Mouse (Mus musculus) heart, embryonic 14.5 days (tissue): ENCODE results near the gene Gpr68. TPM values are rescaled to one million over a fixed set of nuclear protein-coding genes. Genes with fewer than 3 reads are reported as not detected.

Experiments used
- ATAC-seq: fragments of 200-750 bp; cut with Nextera tagmentation; 2 replicates; pipeline ENCODE4 v1.8.0; 2017; ENCODE audit warnings: low read depth, moderate TSS enrichment; ENCODE audit not compliant: insufficient number of reproducible peaks, insufficient read depth, low FRiP score
- H3K27ac ChIP-seq, 2 experiments: fragments of 200-500 bp in 1 of 2; fragments of 300-500 bp in 1 of 2; sonication (generic) in 1 of 2; replicated peaks in 1 of 2; 2 replicates each; pipeline ENCODE4 v1.5.1; 2012 to 2014; ENCODE audit warnings: low read depth in 2 of 2, low read length in 2 of 2, control low read depth in 1 of 2, mild to moderate bottlenecking in 1 of 2, mixed read lengths in 1 of 2; ENCODE audit not compliant: control insufficient read depth in 1 of 2, insufficient read depth in 1 of 2
- H3K27me3 ChIP-seq: fragments of 300-500 bp; sonication (generic); 2 replicates; pipeline ENCODE4 v1.6.1; 2014; ENCODE audit warnings: mild to moderate bottlenecking, low read length, control low read depth; ENCODE audit not compliant: control insufficient read depth, insufficient read depth
- H3K36me3 ChIP-seq: fragments of 300-500 bp; sonication (generic); 2 replicates; pipeline ENCODE4 v1.6.1; 2014; ENCODE audit warnings: mild to moderate bottlenecking, control low read depth, low read length, mixed read lengths; ENCODE audit not compliant: control insufficient read depth, insufficient read depth
- H3K4me1 ChIP-seq, 2 experiments: fragments of 200-500 bp in 1 of 2; fragments of 300-500 bp in 1 of 2; sonication (generic) in 1 of 2; 2 replicates each; pipeline ENCODE4 v1.6.1; 2012 to 2014; ENCODE audit warnings: low read length in 2 of 2, control low read depth in 1 of 2, mixed read lengths in 1 of 2; ENCODE audit not compliant: control insufficient read depth in 2 of 2, insufficient read depth in 2 of 2
- H3K4me2 ChIP-seq: fragments of 300-500 bp; sonication (generic); 2 replicates; pipeline ENCODE4 v1.6.1; 2014; ENCODE audit warnings: mild to moderate bottlenecking, low read length
- H3K4me3 ChIP-seq, 2 experiments: fragments of 200-500 bp in 1 of 2; fragments of 300-500 bp in 1 of 2; sonication (generic) in 1 of 2; 2 replicates each; pipeline ENCODE4 v1.5.1; 2012 to 2014; ENCODE audit warnings: low read length in 2 of 2, mild to moderate bottlenecking in 2 of 2, control low read depth in 1 of 2, low read depth in 1 of 2, moderate library complexity in 1 of 2; ENCODE audit not compliant: control insufficient read depth in 1 of 2, insufficient read depth in 1 of 2
- H3K9ac ChIP-seq: fragments of 300-500 bp; sonication (generic); 2 replicates; pipeline ENCODE4 v1.6.1; 2014; ENCODE audit warnings: mild to moderate bottlenecking, low read length
- H3K9me3 ChIP-seq: fragments of 300-500 bp; sonication (generic); 2 replicates; pipeline ENCODE4 v1.6.1; 2016; ENCODE audit warnings: low read length, control low read depth; ENCODE audit not compliant: control insufficient read depth
- WGBS: fragments of 180-500 bp; shearing (Covaris S2); extraction: QIAGEN DNeasy Blood & Tissue Kit; methylation state at CpG from one replicate; pipeline ENCODE4 v1.1.7; 2014; 5-methylcytosine and 5-hydroxymethylcytosine counted together
- polyA plus RNA-seq: library from polyadenylated mRNA; unstranded; fragments of >200 nt; fragmentation: Nextera tagmentation; extraction: Ambion mirVana; gene quantifications from 2 replicates; pipeline ENCODE4 v1.2.1, GENCODE M21; 2014

Gene Gpr68
- polyA plus RNA-seq, 1 experiment from 2014 or later: 4.6 TPM

- no peak overlapping the region for H3K27ac ChIP-seq
- H3K9ac ChIP-seq: no peak overlapping the region
- peaks cover 51% of the 10 kb centered on the region for H3K27me3 ChIP-seq
- 61% methylated on average over 6 of the region's 6 CpGs for WGBS
- no peak for ATAC-seq
- H3K4me3 ChIP-seq: no peak overlapping the region
- no peaks in the 10 kb centered on the region for H3K9me3 ChIP-seq
- H3K4me2 ChIP-seq: no peak overlapping the region
- peaks cover 0 to 2% of the 10 kb centered on the region in 2 experiments; a peak in 1 of 4 replicates for H3K4me1 ChIP-seq
- H3K36me3 ChIP-seq: 0 out of 2 replicates have a peak, but pooled peaks cover 6% of the 10 kb centered on the region
Measured at GRCm38 (mm10) chr12:100948021-100948420, 40.0 kb upstream of the Gpr68 start.

GRCm38 (mm10) chr12:100945948-100946347, 38.0 kb upstream of the Gpr68 start:
- Histone ChIP-seq H3K9ac (no peak overlapping the region), H3K27ac (no peak overlapping the region), H3K4me2 (no peak overlapping the region), H3K4me1 (no peaks in the 10 kb centered on the region), H3K27me3 (peaks cover 42% of the 10 kb centered on the region), H3K4me3 (no peak overlapping the region), H3K36me3 (0 out of 2 replicates have a peak, but pooled peaks cover 6% of the 10 kb centered on the region), H3K9me3 (no peaks in the 10 kb centered on the region)
- 87% methylated on average over 12 of the region's 12 CpGs for WGBS
- ATAC-seq: no peak

- 0 out of 2 replicates have a peak, but pooled peaks cover 6% of the 10 kb centered on the region for H3K36me3 ChIP-seq
- no peaks in the 10 kb centered on the region for H3K4me1 ChIP-seq
- no peaks in the 10 kb centered on the region for H3K9me3 ChIP-seq
- no peak overlapping the region for H3K27ac ChIP-seq
- no peak overlapping the region for H3K9ac ChIP-seq
- H3K4me2 ChIP-seq: no peak overlapping the region
- 85% methylated on average over 12 of the region's 12 CpGs for WGBS
- no peak overlapping the region for H3K4me3 ChIP-seq
- ATAC-seq: no peak
- peaks cover 39% of the 10 kb centered on the region for H3K27me3 ChIP-seq
Measured at GRCm38 (mm10) chr12:100945501-100945900, 37.5 kb upstream of the Gpr68 start.

GRCm38 (mm10) chr12:100944921-100945336, 36.9 kb upstream of the Gpr68 start:
- WGBS: 87% methylated on average over 21 of the region's 21 CpGs
- Histone ChIP-seq H3K27ac (no peak overlapping the region), H3K4me1 (peaks cover 0 to under 1% of the 10 kb centered on the region in 2 experiments; a peak in 2 of 4 replicates), H3K4me3 (no peak overlapping the region), H3K4me2 (no peak overlapping the region), H3K36me3 (0 out of 2 replicates have a peak, but pooled peaks cover 6% of the 10 kb centered on the region), H3K27me3 (peaks cover 34% of the 10 kb centered on the region), H3K9ac (no peak overlapping the region), H3K9me3 (no peaks in the 10 kb centered on the region)
- no peak for ATAC-seq

GRCm38 (mm10) chr12:100943146-100943545, 35.1 kb upstream of the Gpr68 start:
- H3K4me2 ChIP-seq: no peak overlapping the region
- H3K4me3 ChIP-seq: no peak overlapping the region
- H3K9me3 ChIP-seq: no peaks in the 10 kb centered on the region
- H3K4me1 ChIP-seq: peaks cover 0 to 6% of the 10 kb centered on the region in 2 experiments; a peak in 2 of 4 replicates
- no peak overlapping the region for H3K27ac ChIP-seq
- ATAC-seq: no peak
- 67% methylated on average over 4 of the region's 4 CpGs for WGBS
- peaks cover 25% of the 10 kb centered on the region for H3K27me3 ChIP-seq
- 0 out of 2 replicates have a peak, but pooled peaks cover 6% of the 10 kb centered on the region for H3K36me3 ChIP-seq
- H3K9ac ChIP-seq: no peak overlapping the region

- WGBS: 88% methylated on average over 3 of the region's 3 CpGs
- Histone ChIP-seq H3K4me1 (peaks cover 0 to 6% of the 10 kb centered on the region in 2 experiments; a peak in 2 of 4 replicates), H3K27me3 (peaks cover 11% of the 10 kb centered on the region), H3K9me3 (no peaks in the 10 kb centered on the region), H3K4me2 (no peak overlapping the region), H3K27ac (no peak overlapping the region), H3K4me3 (no peak overlapping the region), H3K9ac (no peak overlapping the region), H3K36me3 (no peaks in the 10 kb centered on the region)
- ATAC-seq: no peak
Measured at GRCm38 (mm10) chr12:100941361-100941760, 33.4 kb upstream of the Gpr68 start.

GRCm38 (mm10) chr12:100937441-100938360, 29.7 kb upstream of the Gpr68 start:
- Histone ChIP-seq H3K9me3 (no peaks in the 10 kb centered on the region), H3K9ac (no peak overlapping the region), H3K27ac (peak overlapping the region in 1 of 2 experiments; percentile 62; a peak in 1 of 4 replicates), H3K4me3 (no peak overlapping the region), H3K36me3 (no peaks in the 10 kb centered on the region), H3K4me2 (no peak overlapping the region), H3K4me1 (peaks cover 0 to 12% of the 10 kb centered on the region in 2 experiments; a peak in 2 of 4 replicates), H3K27me3 (no peaks in the 10 kb centered on the region; the same call in none of the 2 replicates)
- peak; percentile 17; the same call in 1 of the 2 replicates for ATAC-seq
- WGBS: 73% methylated on average over 21 of the region's 21 CpGs
